Mouse (Mus musculus) CD4-positive, CD25-positive, alpha-beta regulatory T cell, adult 4 months (primary cell): ENCODE data around the gene Shmt2. TPM values are rescaled to one million over a fixed set of nuclear protein-coding genes. Genes with fewer than 3 reads are reported as not detected.

Source experiments
- ATAC-seq: one replicate; pipeline ENCODE4 v1.8.0; 2017
- polyA plus RNA-seq, 2 experiments: library from polyadenylated mRNA; unstranded; fragments of 100-300 nt; shearing (Covaris generic); gene quantifications; one replicate each; pipeline ENCODE4 v1.2.1; 2017

The Shmt2 gene
- polyA plus RNA-seq, 2 experiments from 2014 or later: 55.4 to 78.3 TPM

- no peak for ATAC-seq
These were observed 11.2 kb downstream of the Shmt2 start for GRCm38 (mm10) chr10:127510895-127511617.

DNA sequence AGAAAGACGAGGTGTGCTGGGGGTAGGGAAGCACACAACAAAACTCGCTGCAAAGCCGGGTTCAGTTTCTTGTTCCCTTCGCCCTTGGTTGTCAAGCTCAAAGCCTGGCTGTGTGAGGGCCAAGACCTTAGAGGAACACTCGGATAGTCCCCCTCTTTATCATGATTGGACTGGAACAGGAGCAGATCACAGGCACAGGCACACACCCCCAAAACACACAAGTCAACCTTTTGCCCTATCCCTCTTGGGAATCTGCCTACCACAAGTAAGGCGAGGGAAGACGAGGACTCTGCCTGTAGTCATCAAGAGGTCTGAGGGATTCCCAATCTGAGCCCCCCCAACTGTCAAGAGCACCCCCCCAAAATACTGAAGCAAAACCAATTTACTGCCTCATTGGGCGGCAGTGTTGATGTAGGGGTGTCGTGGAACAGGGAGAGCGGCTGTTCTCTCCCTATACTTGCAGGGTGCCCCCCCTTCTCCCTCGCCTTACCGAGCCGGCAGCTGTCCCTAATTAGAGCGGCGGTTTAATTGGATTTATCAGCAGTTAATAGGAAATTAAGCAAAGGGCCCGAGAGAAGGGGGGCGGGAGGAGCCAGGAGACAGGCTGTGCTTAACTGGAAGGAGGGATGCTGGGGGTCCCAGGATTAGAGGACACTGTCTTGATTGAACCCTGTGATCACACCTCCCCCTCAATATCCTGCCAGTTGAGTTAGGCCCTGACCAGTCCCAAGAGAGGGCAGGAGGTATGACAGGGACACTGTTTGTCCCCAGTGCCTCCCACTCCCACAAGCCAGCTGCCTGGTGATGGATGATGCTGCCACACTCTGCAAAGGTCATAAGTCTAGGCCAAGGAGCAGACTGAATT lies 12.2 kb downstream of the Shmt2 start:
- ATAC-seq: no peak

GRCm38 (mm10) chr10:127509051-127509836 lies 13.0 kb downstream of the Shmt2 start:
- peak; percentile 46 for ATAC-seq

DNA sequence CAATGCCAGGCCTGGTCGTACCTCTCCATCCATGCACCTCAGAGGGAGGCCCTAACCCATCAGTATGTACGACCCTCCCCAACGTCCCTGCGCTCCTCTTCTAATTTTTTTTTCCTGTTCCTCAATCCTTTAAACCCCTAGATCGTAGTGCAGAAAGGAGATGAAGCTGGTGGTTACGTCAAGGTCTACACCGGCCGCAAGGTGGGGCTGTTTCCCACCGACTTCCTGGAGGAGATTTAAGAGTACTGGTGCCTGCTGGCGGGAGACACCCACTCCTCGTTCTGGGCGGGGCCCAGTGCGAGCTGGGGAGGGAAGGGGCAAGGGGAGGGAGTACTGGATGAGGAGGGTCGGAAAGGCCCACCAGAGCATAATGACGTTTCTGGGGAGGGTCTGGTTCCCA lies 14.0 kb downstream of the Shmt2 start:
- peak; percentile 34 for ATAC-seq

DNA sequence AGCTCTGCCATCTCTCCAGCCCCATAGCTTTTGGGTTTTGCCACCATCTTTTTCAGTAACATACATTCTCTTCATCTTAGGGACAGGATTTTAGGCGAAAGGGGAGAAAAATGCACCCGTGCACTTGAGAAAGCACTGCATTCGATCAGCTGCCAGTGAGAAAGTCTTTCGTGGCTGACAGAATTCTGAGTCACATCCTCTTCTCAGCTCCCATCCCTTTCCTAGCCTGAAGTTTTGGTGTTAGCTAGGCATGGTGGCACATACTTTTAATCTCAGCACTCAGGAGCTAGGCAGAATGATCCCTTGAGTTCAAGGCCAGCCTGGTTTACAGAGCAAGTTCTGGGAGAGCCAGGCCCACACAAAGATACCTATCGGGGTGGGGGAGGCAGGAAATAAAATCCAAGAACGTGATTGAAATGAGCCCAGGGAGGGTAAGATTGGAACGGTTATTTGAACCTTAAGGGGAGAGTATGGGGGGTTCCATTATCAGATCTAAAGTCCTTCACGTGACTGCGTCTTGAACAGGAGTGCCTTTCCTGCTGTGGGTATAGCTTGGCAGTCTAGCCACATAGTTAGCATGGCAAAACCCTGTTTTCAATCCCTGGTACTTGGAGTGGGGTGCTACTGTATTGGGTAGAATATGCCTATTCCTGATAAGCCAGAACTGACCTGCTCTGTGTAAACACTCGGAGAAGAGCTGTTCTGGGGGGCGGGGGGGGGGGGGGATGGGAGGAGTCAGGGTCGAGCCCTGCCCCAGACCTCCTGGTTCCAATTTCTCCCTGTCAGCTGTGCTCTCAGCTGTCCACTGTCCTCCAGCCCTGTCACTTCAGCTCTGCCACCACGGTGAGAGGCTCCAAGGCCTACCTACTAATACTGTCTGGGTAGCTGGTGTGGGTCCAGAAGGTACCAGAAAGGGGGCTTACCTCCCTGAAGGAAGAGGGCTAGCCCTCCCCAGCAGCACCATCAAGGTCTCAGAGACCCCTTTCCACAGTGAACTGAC lies 21.1 kb downstream of the Shmt2 start, which contains the start of gene Stac3:
Gene Stac3, plus strand, starts transcription at position 793 of the 1,000 bp plus-strand sequence.
- ATAC-seq: no peak

DNA sequence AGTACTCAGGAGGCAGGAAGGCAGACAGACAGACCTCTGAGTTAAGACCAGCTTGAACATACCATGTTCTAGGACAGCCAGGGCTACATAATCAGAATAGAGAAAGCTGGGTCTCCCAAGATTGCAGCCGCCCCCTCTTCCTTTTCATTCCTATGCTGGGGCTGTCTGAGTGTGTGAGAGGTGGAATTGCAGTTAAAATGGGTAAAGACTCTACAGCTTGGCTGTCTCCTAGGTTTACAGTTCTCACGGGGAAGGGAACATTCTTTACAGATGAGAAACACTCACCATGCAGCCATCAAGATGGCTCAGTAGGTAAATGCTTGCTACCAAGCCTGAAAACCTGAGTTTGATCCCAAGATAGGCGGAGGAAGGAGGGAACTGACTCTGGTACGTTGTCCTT lies 22.2 kb downstream of the Shmt2 start:
- no peak for ATAC-seq

- ATAC-seq: no peak
These were observed 22.7 kb downstream of the Shmt2 start for GRCm38 (mm10) chr10:127499516-127499915.

- no peak for ATAC-seq
These were observed 26.1 kb downstream of the Shmt2 start for GRCm38 (mm10) chr10:127496156-127496555.

- ATAC-seq: no peak
These were observed 30.1 kb downstream of the Shmt2 start for GRCm38 (mm10) chr10:127492118-127492517.

DNA sequence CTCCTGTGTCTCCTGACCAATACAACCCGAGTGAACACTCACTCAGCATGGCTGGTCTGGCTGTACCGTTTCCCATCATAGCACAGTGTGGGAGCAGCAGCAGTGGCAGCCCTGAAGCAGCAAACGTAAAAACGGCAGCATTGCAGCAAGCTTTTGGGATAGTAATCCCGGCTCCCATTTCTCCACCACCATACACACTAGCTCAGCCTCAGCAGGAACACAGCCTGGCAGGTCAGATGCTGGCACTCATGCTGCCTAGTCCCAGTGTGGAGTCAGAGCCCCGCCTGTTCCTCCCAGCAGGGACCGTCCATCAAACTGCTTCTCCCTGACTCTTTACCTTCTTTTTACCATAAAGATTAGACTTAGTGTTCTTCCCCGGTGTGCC lies 31.1 kb downstream of the Shmt2 start:
- no peak for ATAC-seq

DNA sequence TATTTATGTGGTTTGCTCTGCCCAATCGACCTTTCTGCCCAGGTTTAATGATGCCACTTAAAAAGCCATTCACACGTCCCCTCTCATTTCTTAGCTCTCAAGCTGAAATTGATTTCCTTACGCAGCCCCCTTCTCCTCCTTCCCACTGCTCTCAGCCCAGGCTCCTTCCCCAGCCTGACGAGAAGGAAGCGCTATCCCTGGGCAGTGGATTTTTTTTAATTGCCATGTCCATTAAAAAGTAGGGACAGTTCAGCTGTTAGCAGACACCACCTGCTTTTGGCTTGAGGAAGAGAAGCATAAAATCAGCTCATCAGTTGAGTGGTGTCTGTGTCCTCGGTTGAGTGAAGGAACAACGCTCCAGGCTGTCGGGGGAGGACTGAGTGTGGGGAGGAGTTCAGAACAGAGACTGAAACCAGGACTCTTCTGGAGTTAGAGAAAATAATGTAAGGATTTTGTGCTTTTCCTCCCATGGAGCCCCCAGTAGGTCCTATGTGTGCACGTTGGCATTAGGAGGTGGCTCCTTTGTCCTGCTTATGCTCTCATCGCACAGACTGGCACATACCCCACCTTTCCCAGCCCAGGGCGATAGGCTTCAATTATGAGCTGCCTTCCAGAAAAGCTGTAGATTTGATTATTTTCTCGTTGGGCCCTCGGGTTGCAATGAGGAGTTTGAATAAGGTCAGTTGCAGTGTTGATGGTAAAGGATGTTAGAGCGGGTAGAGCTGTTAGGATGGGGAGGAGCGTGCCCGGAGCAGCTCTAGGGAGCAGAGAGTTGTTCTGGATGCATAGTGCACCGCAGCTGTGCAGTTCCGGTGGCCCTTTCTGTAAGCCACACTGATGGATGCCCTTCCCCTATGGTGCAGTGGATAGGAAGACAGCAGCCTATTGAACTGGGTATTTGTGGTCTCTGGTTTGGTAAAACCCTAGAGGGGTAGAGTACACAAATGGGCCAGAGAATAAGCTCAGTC lies 31.8 kb downstream of the Shmt2 start:
- no peak for ATAC-seq

GRCm38 (mm10) chr10:127488856-127489255 lies 33.4 kb downstream of the Shmt2 start:
- ATAC-seq: no peak

DNA sequence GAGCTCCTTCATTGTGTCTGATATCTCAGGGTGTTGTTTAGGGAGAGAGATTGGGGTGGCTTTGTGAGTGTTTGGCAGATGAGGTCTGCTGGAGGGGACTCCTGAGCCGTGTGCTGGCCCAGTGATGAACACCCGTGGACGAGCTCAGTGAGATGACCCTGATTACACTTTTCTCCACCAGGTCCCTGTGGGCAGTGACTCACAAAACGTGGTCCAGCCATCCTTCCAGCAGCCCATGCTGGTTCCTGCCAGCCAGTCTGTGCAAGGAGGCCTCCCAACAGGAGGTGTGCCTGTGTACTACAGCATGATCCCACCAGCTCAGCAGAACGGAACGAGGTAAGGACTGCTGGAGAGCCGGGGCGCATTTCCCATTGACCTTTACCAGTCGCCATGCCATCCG lies 37.0 kb downstream of the Shmt2 start:
- ATAC-seq: no peak

DNA sequence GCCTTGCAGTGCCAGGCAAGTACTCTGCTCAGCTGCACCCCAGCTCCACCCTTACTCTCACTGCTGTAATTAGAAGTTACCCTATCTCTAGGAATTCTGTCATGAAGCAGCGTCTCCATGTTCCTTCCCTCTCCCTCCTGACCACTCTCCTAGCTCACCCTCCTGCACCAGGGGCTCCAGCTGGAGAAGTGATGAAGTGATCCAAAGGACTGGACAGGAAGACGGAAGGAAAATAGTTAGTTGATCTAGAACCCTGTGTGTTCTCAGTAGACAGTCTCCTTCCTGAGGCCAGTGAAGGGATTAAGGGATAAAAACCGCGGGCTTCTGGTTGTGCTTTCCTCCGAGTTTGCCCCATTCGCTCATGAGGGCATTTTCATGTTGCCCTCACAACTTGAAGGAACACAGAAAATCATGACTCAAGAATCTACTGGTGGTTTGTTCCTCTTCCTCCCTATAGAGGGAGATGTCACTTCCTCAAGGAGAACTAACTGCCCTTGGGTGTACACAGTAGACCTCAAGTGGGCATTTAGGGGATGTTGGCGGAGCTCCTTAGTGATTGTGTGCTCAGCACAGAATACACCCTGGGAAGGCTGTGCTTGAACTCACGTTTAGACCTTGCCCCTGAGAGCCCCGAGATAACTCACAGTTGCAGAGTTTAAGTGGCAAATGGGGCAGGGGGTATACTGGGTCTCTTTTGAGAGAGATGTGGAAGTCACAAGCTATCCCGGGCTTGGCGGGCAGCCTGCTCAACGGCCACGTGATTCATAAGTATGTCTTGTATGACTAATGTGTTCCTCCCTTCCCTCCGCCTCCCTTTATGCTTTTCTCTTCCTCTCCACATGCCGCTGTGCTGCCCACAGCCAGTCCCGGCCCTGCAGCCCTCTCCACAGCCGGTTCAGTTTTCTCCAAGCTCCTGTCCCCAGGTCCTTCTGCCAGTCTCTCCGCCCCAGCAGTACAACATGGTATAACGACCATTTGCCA lies 41.1 kb downstream of the Shmt2 start:
- ATAC-seq: no peak

GRCm38 (mm10) chr10:127479131-127479530 lies 43.1 kb downstream of the Shmt2 start:
- no peak for ATAC-seq

DNA sequence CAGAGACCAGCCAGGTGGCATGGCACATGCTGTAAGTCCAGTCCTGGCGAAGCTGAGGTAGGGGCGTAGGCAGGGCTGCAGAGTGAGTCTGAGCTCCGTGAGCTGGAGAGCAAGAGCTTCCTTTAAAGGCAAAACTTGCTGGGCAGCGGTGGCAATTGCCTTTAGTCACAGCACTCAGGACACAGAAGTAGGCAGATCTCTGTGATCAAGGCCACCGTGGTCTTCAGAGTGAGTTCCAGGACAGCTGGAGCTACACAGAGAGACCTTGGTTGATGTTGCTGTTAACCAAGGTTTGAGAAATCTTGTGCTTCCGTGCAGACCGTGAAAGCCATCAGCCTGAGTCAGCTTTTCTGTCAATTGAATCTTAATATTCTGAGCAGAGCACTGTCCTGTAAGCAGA lies 44.9 kb downstream of the Shmt2 start:
- no peak for ATAC-seq

GRCm38 (mm10) chr10:127476541-127476940 lies 45.7 kb downstream of the Shmt2 start:
- no peak for ATAC-seq

DNA sequence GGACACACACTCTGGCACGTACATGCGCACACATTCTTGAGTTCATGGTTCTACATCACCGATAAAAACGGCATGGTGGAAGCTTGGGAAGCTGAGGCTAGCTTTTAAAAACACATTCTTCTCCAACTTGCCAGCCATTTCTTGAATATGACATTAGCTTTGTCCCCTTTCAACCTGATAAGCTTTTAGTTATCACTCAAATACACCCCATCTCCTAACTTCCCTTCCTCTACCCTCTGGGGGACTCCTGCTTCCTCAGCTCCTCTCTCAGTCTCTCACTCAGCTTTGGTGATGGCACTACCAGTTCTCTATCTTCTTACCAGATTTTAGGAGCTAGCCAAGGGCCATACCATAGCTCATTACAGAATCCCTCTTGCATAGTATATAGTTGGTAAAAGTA lies 47.1 kb downstream of the Shmt2 start:
- no peak for ATAC-seq

DNA sequence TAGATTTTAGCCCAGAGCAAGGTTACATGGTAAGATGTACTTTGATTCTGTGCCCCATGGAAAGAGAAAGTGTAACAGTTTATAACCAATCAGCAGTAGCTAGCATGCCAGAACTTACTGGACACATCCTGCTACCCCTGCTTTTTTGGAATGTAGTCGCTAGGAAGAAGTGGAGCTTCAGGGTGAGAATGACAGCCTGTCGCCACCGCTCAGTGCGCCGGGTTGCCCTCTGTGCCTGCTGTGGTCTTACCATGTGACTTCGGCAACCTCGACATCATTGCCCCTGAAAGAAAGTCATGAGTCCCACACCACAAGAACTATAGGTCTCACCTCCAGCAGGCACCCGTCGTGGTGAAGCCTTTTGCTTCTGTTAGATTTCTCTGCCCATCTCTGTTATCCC lies 49.5 kb downstream of the Shmt2 start:
- ATAC-seq: no peak
